Mouse (Mus musculus) heart, postnatal 0 days (tissue): ENCODE measurements around the gene Kif26b. TPM values are rescaled to one million over a fixed set of nuclear protein-coding genes. Genes with fewer than 3 reads are reported as not detected.

Experiments
- ATAC-seq: fragments of 200-750 bp; cut with Nextera tagmentation; 2 replicates; pipeline ENCODE4 v1.8.0; 2017; ENCODE audit warnings: low read depth, moderate number of reproducible peaks, moderate library complexity; ENCODE audit not compliant: insufficient read depth
- DNase-seq: peaks from one replicate; pipeline ENCODE4 v3.0.0-alpha.2; 2016; ENCODE audit warnings: low spot score
- H3K27ac ChIP-seq: fragments of 300-500 bp; sonication (generic); 2 replicates; pipeline ENCODE4 v1.5.1; 2014; ENCODE audit warnings: low read depth, mild to moderate bottlenecking
- H3K27me3 ChIP-seq: fragments of 300-500 bp; sonication (generic); 2 replicates; pipeline ENCODE4 v1.6.1; 2014; ENCODE audit warnings: low read length, mixed read lengths; ENCODE audit not compliant: control insufficient read depth, insufficient read depth
- H3K36me3 ChIP-seq: fragments of 300-500 bp; sonication (generic); replicated peaks from 2 replicates; pipeline ENCODE4 v1.6.1; 2014; ENCODE audit warnings: low read length, mixed read lengths; ENCODE audit not compliant: control insufficient read depth, insufficient read depth
- H3K4me1 ChIP-seq: fragments of 300-500 bp; sonication (generic); 2 replicates; pipeline ENCODE4 v1.6.1; 2014; ENCODE audit warnings: antibody characterized with exemption; ENCODE audit not compliant: control insufficient read depth, insufficient read depth
- H3K4me2 ChIP-seq: fragments of 300-500 bp; sonication (generic); 2 replicates; pipeline ENCODE4 v1.6.1; 2014; ENCODE audit warnings: low read depth, mild to moderate bottlenecking, low read length, moderate library complexity
- H3K4me3 ChIP-seq: fragments of 300-500 bp; sonication (generic); 2 replicates; pipeline ENCODE4 v1.5.1; 2014; ENCODE audit warnings: low read depth, low read length
- H3K9ac ChIP-seq: fragments of 300-500 bp; sonication (generic); replicated peaks from 2 replicates; pipeline ENCODE4 v1.6.1; 2014; ENCODE audit warnings: low read depth, low read length, mixed read lengths
- H3K9me3 ChIP-seq: fragments of 300-500 bp; sonication (generic); replicated peaks from 2 replicates; pipeline ENCODE4 v1.6.1; 2016; ENCODE audit warnings: low read length; ENCODE audit not compliant: control insufficient read depth
- CTCF ChIP-seq: IDR thresholded peaks from 2 replicates; pipeline ENCODE4 v1.5.1; 2016; ENCODE audit warnings: antibody characterized with exemption, control low read depth, low read depth
- EP300 ChIP-seq: IDR thresholded peaks from 2 replicates; pipeline ENCODE4 v1.6.1; 2016; ENCODE audit warnings: antibody characterized with exemption, low read depth
- WGBS: fragments of 180-500 bp; shearing (Covaris S2); extraction: QIAGEN DNeasy Blood & Tissue Kit; methylation state at CpG from one replicate; pipeline ENCODE4 v1.1.7; 2014; 5-methylcytosine and 5-hydroxymethylcytosine counted together
- polyA plus RNA-seq: library from polyadenylated mRNA; unstranded; fragments of >200 nt; fragmentation: Nextera tagmentation; extraction: Ambion mirVana; gene quantifications from 2 replicates; pipeline ENCODE4 v1.2.1, GENCODE M21; 2015
- total RNA-seq: library from RNA; depleted of rRNA; stranded (reverse); fragments of >200 nt; gene quantifications from 2 replicates; pipeline ENCODE4 v1.2.3, GENCODE M21; 2014; ENCODE audit warnings: low replicate concordance; rRNA removed

Gene Kif26b
- total and polyA plus RNA-seq, 2 experiments from 2014 or later, result 1.8 to 19.8 TPM

- no peak overlapping the region for H3K9ac ChIP-seq
- 44% methylated on average over 1 of the region's 1 CpGs for WGBS
- TF ChIP-seq EP300, result no peak
- no peak for TF ChIP-seq CTCF
- ATAC-seq (no peak), DNase-seq (no peak)
- no peaks in the 10 kb centered on the region for H3K36me3 ChIP-seq
- H3K4me3 ChIP-seq, result no peak overlapping the region
- H3K27me3 ChIP-seq, result no peaks in the 10 kb centered on the region
- no peak overlapping the region for H3K4me2 ChIP-seq
- no peak overlapping the region for H3K27ac ChIP-seq
- H3K9me3 ChIP-seq, result no peaks in the 10 kb centered on the region
- H3K4me1 ChIP-seq, result no peaks in the 10 kb centered on the region
Observed at GRCm38 (mm10) chr1:178988176-178988575, 459.3 kb downstream of the Kif26b start.

Other genes with a start within 250 kb of the Kif26b start
- 160 and 268 TPM in 2 replicates for gene Cox20, start 210.0 kb upstream of the Kif26b start, total RNA-seq
- 519 and 555 TPM in 2 replicates for gene Cox20, start 210.0 kb upstream of the Kif26b start, polyA plus RNA-seq
- 62.2 and 85.6 TPM in 2 replicates for gene Hnrnpu, start 191.3 kb upstream of the Kif26b start, total RNA-seq
- 107 and 109 TPM in 2 replicates for gene Hnrnpu, start 191.3 kb upstream of the Kif26b start, polyA plus RNA-seq
- gene Efcab2, start 123.0 kb upstream of the Kif26b start, total RNA-seq, result 3.4 and 5.8 TPM in 2 replicates
- gene Efcab2, start 123.0 kb upstream of the Kif26b start, polyA plus RNA-seq, result 28.5 and 33.1 TPM in 2 replicates